Mouse (Mus musculus): ENCODE results near the gene Fbln1. TPM values are rescaled to one million over a fixed set of nuclear protein-coding genes. Genes with fewer than 3 reads are reported as not detected.

Fbln1 gene
- polyA plus RNA-seq (2014; fragmentation: Nextera tagmentation; extraction: Ambion mirVana), result 147 and 161 TPM in 2 replicates

- WGBS, result under 1% methylated on average over 62 of the region's 64 CpGs
- Histone ChIP-seq H3K4me1 (replicated peaks; ENCODE audit: control insufficient read depth, insufficient read depth, low read length) (peaks cover 16% of the 10 kb centered on the region), H3K36me3 (ENCODE audit: control insufficient read depth, insufficient read depth, low read length) (peaks cover 9% of the 10 kb centered on the region), H3K4me2 (ENCODE audit: low read depth, low read length, severe bottlenecking) (peak within 1 kb of the TSS; percentile 88), H3K27ac (ENCODE audit: low read depth, low read length) (peak within 1 kb of the TSS; percentile 76), H3K4me3 (ENCODE audit: low read depth, low read length) (peak within 1 kb of the TSS; percentile 61), H3K9ac (ENCODE audit: low read length) (peak within 1 kb of the TSS; percentile 90), H3K9me3 (ENCODE audit: control insufficient read depth, low read length) (peaks cover 5% of the 10 kb centered on the region; the same call in 1 of the 2 replicates), H3K27me3 (ENCODE audit: control insufficient read depth, insufficient read depth, low read length) (no peaks in the 10 kb centered on the region)
- peak; percentile 92 for DNase-seq (ENCODE audit: low spot score)
- peak; percentile 87 for ATAC-seq (replicated peaks; ENCODE audit: low FRiP score)
Measured at GRCm38 (mm10) chr15:85205792-85206702, at the start of gene Fbln1. TSS of gene Fbln1 (plus strand) at chr15:85205949.

GRCm38 (mm10) chr15:85156198-85156597, 49.6 kb upstream of the Fbln1 start:
- WGBS, result 67% methylated on average over 4 of the region's 4 CpGs
- Histone ChIP-seq H3K27ac (ENCODE audit: low read depth, low read length) (no peak overlapping the region), H3K4me1 (replicated peaks; ENCODE audit: control insufficient read depth, insufficient read depth, low read length) (no peaks in the 10 kb centered on the region), H3K27me3 (ENCODE audit: control insufficient read depth, insufficient read depth, low read length) (no peaks in the 10 kb centered on the region), H3K4me2 (ENCODE audit: low read depth, low read length, severe bottlenecking) (no peak overlapping the region), H3K36me3 (ENCODE audit: control insufficient read depth, insufficient read depth, low read length) (no peaks in the 10 kb centered on the region), H3K4me3 (ENCODE audit: low read depth, low read length) (no peak overlapping the region), H3K9ac (ENCODE audit: low read length) (no peak overlapping the region), H3K9me3 (ENCODE audit: control insufficient read depth, low read length) (no peaks in the 10 kb centered on the region)
- no peak for DNase-seq (ENCODE audit: low spot score)
- no peak for ATAC-seq (replicated peaks; ENCODE audit: low FRiP score)

GRCm38 (mm10) chr15:85161416-85161815, 44.3 kb upstream of the Fbln1 start:
- Histone ChIP-seq H3K27ac (ENCODE audit: low read depth, low read length) (no peak overlapping the region), H3K9ac (ENCODE audit: low read length) (no peak overlapping the region), H3K4me1 (replicated peaks; ENCODE audit: control insufficient read depth, insufficient read depth, low read length) (peaks cover 1% of the 10 kb centered on the region; the same call in 1 of the 2 replicates), H3K36me3 (ENCODE audit: control insufficient read depth, insufficient read depth, low read length) (no peaks in the 10 kb centered on the region), H3K9me3 (ENCODE audit: control insufficient read depth, low read length) (no peaks in the 10 kb centered on the region), H3K27me3 (ENCODE audit: control insufficient read depth, insufficient read depth, low read length) (no peaks in the 10 kb centered on the region), H3K4me2 (ENCODE audit: low read depth, low read length, severe bottlenecking) (no peak overlapping the region), H3K4me3 (ENCODE audit: low read depth, low read length) (no peak overlapping the region)
- DNase-seq (ENCODE audit: low spot score) (no peak), ATAC-seq (replicated peaks; ENCODE audit: low FRiP score) (no peak)

- Histone ChIP-seq H3K36me3 (ENCODE audit: control insufficient read depth, insufficient read depth, low read length) (no peaks in the 10 kb centered on the region), H3K4me2 (ENCODE audit: low read depth, low read length, severe bottlenecking) (no peak overlapping the region), H3K4me1 (replicated peaks; ENCODE audit: control insufficient read depth, insufficient read depth, low read length) (peaks cover 7% of the 10 kb centered on the region), H3K9ac (ENCODE audit: low read length) (no peak overlapping the region), H3K27ac (ENCODE audit: low read depth, low read length) (no peak overlapping the region), H3K27me3 (ENCODE audit: control insufficient read depth, insufficient read depth, low read length) (no peaks in the 10 kb centered on the region), H3K9me3 (ENCODE audit: control insufficient read depth, low read length) (no peaks in the 10 kb centered on the region), H3K4me3 (ENCODE audit: low read depth, low read length) (no peak overlapping the region)
- ATAC-seq (replicated peaks; ENCODE audit: low FRiP score) (no peak), DNase-seq (ENCODE audit: low spot score) (no peak)
- WGBS, result 70% methylated on average over 21 of the region's 21 CpGs
Measured at GRCm38 (mm10) chr15:85162693-85163663, 42.8 kb upstream of the Fbln1 start.

GRCm38 (mm10) chr15:85166433-85166933, 39.3 kb upstream of the Fbln1 start:
- ATAC-seq (replicated peaks; ENCODE audit: low FRiP score) (no peak), DNase-seq (ENCODE audit: low spot score) (peak; percentile 67)
- H3K36me3 ChIP-seq (ENCODE audit: control insufficient read depth, insufficient read depth, low read length), result no peaks in the 10 kb centered on the region
- H3K27ac ChIP-seq (ENCODE audit: low read depth, low read length), result peak overlapping the region; percentile 37; the same call in 1 of the 2 replicates
- peaks cover 7% of the 10 kb centered on the region for H3K4me1 ChIP-seq (replicated peaks; ENCODE audit: control insufficient read depth, insufficient read depth, low read length)
- no peak overlapping the region for H3K4me3 ChIP-seq (ENCODE audit: low read depth, low read length)
- no peaks in the 10 kb centered on the region for H3K9me3 ChIP-seq (ENCODE audit: control insufficient read depth, low read length)
- 0 out of 2 replicates have a peak overlapping the region, but pooled peaks have one; percentile 23 for H3K9ac ChIP-seq (ENCODE audit: low read length)
- WGBS, result 13% methylated on average over 11 of the region's 11 CpGs
- no peaks in the 10 kb centered on the region for H3K27me3 ChIP-seq (ENCODE audit: control insufficient read depth, insufficient read depth, low read length)
- peak overlapping the region; percentile 22; the same call in 1 of the 2 replicates for H3K4me2 ChIP-seq (ENCODE audit: low read depth, low read length, severe bottlenecking)

GRCm38 (mm10) chr15:85167086-85167679, 38.6 kb upstream of the Fbln1 start:
- Histone ChIP-seq H3K27ac (ENCODE audit: low read depth, low read length) (no peak overlapping the region), H3K4me3 (ENCODE audit: low read depth, low read length) (no peak overlapping the region)

GRCm38 (mm10) chr15:85172054-85172453, 33.7 kb upstream of the Fbln1 start:
- Histone ChIP-seq H3K9ac (ENCODE audit: low read length) (no peak overlapping the region), H3K36me3 (ENCODE audit: control insufficient read depth, insufficient read depth, low read length) (no peaks in the 10 kb centered on the region), H3K27ac (ENCODE audit: low read depth, low read length) (no peak overlapping the region), H3K4me3 (ENCODE audit: low read depth, low read length) (no peak overlapping the region), H3K4me1 (replicated peaks; ENCODE audit: control insufficient read depth, insufficient read depth, low read length) (peaks cover 2% of the 10 kb centered on the region), H3K9me3 (ENCODE audit: control insufficient read depth, low read length) (no peaks in the 10 kb centered on the region), H3K4me2 (ENCODE audit: low read depth, low read length, severe bottlenecking) (no peak overlapping the region), H3K27me3 (ENCODE audit: control insufficient read depth, insufficient read depth, low read length) (no peaks in the 10 kb centered on the region)
- 84% methylated on average over 2 of the region's 2 CpGs for WGBS
- no peak for DNase-seq (ENCODE audit: low spot score)
- no peak for ATAC-seq (replicated peaks; ENCODE audit: low FRiP score)

More at GRCm38 (mm10) chr15:85167086-85167679, 38.6 kb upstream of the Fbln1 start:
- Histone ChIP-seq H3K4me1 (replicated peaks; ENCODE audit: control insufficient read depth, insufficient read depth, low read length) (peaks cover 7% of the 10 kb centered on the region), H3K9me3 (ENCODE audit: control insufficient read depth, low read length) (no peaks in the 10 kb centered on the region), H3K4me2 (ENCODE audit: low read depth, low read length, severe bottlenecking) (no peak overlapping the region), H3K36me3 (ENCODE audit: control insufficient read depth, insufficient read depth, low read length) (no peaks in the 10 kb centered on the region), H3K27me3 (ENCODE audit: control insufficient read depth, insufficient read depth, low read length) (no peaks in the 10 kb centered on the region), H3K9ac (ENCODE audit: low read length) (no peak overlapping the region)
- ATAC-seq (replicated peaks; ENCODE audit: low FRiP score) (no peak), DNase-seq (ENCODE audit: low spot score) (no peak)
- 48% methylated on average over 12 of the region's 12 CpGs for WGBS

GRCm38 (mm10) chr15:85173425-85173824, 32.3 kb upstream of the Fbln1 start:
- 89% methylated on average over 8 of the region's 8 CpGs for WGBS
- H3K27ac ChIP-seq (ENCODE audit: low read depth, low read length), result no peak overlapping the region
- H3K4me3 ChIP-seq (ENCODE audit: low read depth, low read length), result no peak overlapping the region
- no peak overlapping the region for H3K4me2 ChIP-seq (ENCODE audit: low read depth, low read length, severe bottlenecking)
- no peaks in the 10 kb centered on the region for H3K4me1 ChIP-seq (replicated peaks; ENCODE audit: control insufficient read depth, insufficient read depth, low read length)
- H3K36me3 ChIP-seq (ENCODE audit: control insufficient read depth, insufficient read depth, low read length), result no peaks in the 10 kb centered on the region
- no peak overlapping the region for H3K9ac ChIP-seq (ENCODE audit: low read length)
- no peaks in the 10 kb centered on the region for H3K27me3 ChIP-seq (ENCODE audit: control insufficient read depth, insufficient read depth, low read length)
- ATAC-seq (replicated peaks; ENCODE audit: low FRiP score) (no peak), DNase-seq (ENCODE audit: low spot score) (no peak)
- H3K9me3 ChIP-seq (ENCODE audit: control insufficient read depth, low read length), result no peaks in the 10 kb centered on the region
